Mouse (Mus musculus) erythroblast, embryonic 14.5 days (primary cell): Measurements from ENCODE around the gene Polr1d.

Experiments used
- GATA1 ChIP-seq: IDR thresholded peaks from 2 replicates; pipeline ENCODE4 v1.6.1; 2012; ENCODE audit warnings: low read length, inconsistent platforms, mixed read lengths
- TAL1 ChIP-seq: IDR thresholded peaks from 3 replicates; pipeline ENCODE4 v1.6.1; 2012; ENCODE audit warnings: low read length, inconsistent platforms, mixed read lengths

- TF ChIP-seq GATA1: no peak
- no peak for TF ChIP-seq TAL1
Observed at GRCm38 (mm10) chr5:147121146-147121545, 44.3 kb downstream of the Polr1d start.
